Mouse (Mus musculus) ovary, postnatal 36 days (tissue): ENCODE measurements at regions not wholly inside any gene's neighbourhood (a gene's known extent, or its start where the extent isn't known, plus 50 kb on each side); places are given as distances from the start of the nearest gene placed in this dataset.
"Not testable (repeated sequence)": the region's sequence is repeated elsewhere in the genome, so short reads cannot be mapped to it uniquely, and the experiment has no call there.

Experiments used
- DNase-seq: peaks from one replicate; pipeline ENCODE4 v3.0.0; 2022; ENCODE audit warnings: low spot score, mixed read lengths

DNA sequence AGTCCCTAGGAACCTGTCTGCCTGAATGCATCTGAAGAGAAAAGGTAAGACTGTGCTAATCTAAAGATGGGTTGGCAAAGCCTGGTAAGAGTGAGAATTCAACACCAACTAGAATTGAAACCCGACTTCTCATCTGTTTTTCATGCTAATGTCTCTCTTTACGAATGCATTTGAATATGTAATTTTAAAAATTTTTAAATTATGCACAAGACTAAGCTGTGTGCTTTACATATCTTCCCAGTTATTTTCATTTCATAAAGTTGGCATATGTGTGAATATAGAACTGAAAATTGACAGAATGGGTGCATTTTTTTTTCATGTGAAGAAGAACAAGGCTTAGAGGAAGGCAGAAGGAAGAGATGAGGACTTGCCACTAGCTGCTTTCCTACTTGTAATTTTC is 267.2 kb upstream of the Ube2e3 start:
- no peak for DNase-seq

DNA sequence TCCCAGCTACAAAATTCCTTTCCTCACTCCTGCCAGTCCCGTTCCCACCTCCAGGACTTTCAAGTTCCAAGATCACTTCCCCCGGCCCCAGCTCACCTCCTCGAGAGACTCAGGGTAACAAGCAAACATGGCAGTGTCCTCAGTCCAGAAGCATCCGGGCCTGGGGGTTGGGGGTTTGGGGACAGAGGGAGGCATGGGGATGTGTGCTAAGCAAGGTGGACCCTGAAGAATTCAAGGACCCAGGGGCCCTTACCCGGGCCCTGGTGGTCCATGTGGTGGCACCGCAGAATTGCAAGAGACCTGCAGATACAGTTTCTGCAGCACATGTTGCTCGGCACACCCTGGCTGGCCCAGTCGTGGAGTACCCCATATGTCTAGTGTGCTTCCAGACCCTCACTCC is 269.9 kb upstream of the Ube2e3 start:
- no peak for DNase-seq

DNA sequence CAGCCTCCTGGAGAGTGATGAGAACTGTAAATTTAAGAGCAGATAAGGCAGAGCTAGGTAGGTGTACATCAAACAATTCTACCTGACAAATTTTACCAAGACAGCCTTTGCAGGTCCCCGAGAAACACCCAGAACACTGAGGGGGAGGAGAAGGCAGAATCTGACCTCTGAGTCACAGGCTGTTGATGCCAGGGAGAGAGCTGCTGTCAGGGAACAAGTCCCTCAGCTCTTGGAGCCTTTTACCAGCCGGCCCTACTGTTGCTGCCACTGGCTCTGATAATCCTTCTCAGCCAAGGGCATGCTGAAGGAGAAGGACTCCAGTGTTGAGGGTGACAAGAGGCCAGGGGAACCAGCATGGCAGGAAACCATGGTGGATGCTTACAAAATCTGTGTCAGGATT is 271.7 kb upstream of the Ube2e3 start:
- no peak for DNase-seq

DNA sequence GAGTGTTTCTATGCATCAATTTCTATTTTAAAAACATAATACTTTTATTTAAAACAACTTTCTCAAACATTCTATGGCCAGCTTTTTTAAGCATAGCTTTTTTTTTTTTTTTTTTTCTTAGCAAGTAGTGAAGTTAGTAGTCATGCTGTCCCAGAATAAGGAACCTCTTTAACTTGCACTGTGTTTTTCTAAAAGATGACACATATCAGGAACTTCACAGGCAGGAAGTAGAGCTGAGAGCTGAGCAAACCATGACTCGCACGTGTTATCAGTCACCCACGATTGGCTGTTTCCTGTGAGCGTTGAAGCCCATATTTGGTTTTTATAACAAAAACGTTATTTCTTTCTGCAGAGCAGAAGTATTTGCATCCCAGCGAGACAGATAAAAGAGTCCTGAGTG is 287.9 kb upstream of the Ube2e3 start:
- no peak for DNase-seq

DNA sequence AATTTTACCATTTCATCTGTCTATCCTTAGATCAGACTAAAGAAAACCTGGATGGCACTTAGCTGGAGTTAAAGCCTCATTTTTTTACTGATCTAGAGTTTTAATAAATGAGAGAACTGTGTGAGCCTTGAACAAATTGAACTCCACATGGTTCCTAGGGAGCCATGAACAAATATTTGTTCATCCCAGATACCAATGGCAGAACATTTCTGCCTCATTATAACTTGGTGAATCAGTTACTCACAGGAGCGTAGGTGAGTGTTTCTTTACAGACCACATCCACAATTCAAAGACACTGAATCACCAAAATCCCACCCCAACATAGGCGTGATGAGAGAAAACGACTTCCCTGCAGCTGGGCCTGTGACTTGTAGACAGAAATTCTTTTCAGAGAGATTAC is 295.4 kb upstream of the Ube2e3 start:
- no peak for DNase-seq

DNA sequence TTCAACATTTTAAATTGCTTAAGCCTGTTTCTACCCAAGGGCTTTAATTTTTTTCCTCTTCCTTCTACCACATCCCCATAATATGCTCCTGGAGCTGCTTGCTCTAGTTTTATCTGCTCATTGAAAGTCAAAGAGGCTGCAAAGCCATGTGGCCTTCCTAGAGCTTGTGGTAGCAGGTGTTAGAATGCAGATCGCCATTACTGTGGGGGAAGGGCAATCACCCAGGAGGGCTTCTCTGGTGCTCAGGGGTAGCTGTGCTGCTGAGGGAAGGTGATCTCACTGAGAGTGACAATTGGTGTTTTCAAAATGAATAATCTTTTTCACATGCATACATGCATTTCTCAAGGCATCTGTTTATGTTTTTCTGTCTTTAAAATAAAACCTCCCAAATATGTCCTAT is 309.8 kb upstream of the Ube2e3 start:
- DNase-seq = no peak

DNA sequence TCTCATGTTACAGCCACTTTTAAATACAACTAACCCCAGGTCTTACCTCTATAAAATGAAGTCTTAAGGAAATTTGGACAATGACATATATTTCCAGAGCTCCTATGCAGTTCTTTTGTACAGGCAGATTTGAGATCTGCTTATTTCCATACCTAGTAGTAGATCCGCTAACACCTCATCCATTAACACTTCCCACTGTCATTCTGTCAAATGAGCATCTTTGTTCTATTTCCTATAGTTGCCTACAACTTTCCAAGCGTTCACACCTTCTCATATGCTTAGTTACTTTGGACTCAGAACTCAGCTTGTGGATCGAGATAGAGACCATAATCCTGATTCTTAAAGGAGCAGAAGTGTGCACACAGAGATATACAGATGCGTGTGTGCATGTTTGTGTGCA is 316.8 kb upstream of the Ube2e3 start:
- no peak for DNase-seq

DNA sequence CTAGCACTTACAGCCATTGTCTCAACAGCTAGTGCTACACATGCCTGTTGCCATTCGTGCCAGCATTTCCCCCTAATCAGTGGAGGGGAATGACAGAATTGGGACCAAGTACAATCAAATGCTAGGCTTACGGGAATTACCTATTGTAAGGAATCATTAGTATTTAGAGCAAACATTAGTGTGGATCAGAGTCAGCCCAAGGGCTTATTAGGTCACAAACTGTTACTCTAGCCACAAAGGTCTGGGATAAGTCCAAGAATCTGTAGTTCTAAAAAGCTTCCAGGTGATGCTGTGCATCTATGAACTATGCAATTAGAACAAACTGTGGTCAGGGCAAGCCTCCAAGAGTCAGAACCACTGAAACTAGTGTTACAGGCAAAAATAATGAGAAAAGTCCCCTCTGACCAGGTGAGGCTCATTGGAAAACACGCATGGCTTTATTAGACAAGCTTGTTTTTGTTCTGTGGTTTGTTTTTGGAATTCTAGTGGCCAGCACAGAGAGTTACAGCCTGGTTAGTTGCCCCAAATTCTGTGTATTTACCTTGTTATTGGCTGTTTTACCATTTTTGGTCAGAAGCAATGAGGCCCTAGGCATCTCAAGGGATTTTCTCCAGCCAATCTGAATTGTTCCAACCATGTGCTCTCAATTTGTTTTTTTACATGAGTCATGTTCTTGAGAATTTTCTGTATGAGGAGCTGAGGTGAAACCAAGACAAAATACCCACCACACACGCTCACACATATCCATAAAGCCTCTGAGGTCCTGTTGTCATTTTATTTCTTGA is 319.0 kb upstream of the Ube2e3 start:
- DNase-seq = no peak

DNA sequence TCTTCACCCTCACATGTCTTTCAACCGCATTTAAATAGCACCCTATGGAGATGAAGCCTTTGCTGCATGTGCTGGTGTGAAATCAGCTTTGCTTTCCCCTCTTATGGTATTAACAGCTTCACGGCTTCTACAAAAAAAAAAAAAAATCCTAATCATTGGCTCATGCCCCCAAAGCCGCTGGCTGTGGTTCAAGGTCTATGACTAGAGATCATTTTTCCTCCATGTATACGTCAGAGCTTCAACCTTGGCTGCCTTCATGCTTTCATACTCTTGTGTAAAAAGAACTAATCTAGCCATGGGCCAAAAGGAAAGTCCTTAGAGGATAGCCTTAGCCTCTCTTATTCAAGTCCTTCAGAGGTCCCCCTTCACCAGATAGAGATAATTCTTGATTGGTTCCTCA is 320.6 kb upstream of the Ube2e3 start:
- DNase-seq = peak; percentile 9

DNA sequence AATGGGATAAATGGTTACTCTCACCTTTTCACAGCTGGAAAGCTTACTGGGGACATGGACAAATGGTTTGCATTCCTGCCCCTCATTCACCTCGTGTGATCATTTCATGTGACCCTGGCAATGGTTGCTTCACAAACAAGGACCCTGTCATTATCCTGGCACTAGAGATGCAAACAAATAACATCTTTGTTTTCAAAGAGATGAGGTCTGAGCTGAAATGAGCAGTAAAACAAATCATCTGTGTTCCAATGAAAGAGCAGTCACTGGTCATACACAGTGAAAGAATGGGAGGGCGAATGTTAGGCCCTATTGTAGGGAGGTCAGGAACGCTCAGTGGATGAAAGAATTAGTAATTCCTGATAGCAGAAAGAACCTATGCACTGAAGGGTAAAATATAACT is 327.5 kb upstream of the Ube2e3 start:
- DNase-seq = no peak

DNA sequence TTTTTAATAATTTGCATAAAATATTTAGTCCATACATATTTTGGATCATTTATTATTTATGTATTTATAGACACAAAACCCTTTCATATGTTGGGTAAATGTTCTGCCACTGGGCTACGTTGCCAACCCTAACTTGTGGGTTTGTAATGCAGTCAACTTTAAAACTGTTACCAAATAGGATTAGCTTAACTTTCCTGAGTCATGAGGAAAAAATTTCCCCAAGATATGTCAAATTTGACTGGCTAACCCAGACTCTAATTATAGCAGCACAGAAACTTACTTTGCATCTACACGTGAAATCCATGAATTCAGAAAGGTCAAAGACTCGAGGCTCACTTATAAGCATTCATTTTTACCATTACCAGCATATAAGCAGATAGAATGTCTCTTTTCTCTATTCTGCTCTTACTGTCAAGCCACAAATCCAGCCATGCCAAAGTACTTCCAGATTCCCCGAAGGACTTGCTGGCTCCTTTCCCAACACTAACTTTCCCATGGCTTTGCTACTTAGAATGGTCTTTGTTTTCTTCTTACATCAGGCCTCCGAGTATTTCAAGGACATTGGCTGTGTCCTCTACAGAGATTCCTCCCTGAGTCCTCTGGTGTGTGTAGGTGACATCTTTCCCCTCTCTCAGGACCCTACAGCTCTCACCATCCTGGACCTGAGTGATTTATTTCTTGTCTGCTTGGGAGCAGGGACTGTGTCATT is 328.2 kb upstream of the Ube2e3 start:
- no peak for DNase-seq

DNA sequence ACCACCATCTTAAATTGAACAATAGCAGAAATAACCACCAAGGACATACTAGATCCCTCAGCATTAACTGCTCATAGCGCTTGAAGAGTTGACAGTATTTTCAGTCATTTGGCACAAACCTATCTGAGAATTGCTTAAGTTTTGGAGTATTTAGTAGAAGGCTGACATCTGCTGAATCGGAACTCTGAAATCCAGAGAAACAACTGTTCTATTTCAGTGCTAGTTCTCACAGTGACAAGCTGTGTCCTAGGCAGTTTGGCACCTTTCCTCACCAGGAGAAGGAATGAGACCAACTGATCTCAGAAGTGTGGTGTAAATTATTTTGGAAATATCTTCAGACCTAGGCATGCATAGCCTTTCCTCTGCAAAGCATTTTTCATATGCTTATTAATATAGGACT is 330.4 kb upstream of the Ube2e3 start:
- DNase-seq = no peak

DNA sequence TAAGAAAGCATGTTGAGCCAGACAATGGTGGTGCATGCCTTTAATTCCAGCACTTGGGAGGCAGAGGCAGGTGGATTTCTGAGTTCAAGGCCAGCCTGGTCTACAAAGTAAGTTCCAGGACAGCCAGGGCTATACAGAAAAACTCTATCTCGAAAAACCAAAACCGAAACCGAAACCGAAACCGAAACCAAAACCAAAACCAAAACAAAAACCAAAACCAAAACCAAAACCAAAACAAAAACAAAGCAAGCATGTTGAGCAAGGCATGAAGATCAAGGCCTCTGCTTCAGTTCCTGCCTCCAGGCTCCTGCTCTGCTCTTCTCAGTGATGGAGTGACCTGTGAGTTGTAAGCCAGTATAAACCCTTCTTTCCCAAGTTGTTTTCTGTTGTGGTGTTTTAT is 334.0 kb upstream of the Ube2e3 start:
- DNase-seq = not testable (repeated sequence)

DNA sequence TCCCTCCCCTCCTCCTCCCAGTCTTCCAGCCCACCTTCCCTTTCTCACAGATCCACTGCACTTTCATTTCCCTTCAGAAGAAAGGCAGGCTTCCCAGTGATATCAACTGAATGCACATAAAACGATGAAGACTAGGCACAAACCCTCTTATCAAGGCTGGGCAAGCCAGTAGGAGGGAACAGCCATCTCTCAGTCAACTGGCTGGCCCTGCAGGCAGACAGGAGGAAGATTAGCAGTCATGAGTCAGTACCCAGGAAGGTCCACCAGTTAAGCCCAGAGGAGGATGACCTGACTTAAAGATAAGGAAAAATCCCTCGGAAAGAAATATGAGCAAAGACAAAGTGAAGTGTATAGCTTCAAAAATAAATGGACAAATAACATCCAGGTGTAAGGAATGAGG is 337.4 kb upstream of the Ube2e3 start:
- DNase-seq = no peak

DNA sequence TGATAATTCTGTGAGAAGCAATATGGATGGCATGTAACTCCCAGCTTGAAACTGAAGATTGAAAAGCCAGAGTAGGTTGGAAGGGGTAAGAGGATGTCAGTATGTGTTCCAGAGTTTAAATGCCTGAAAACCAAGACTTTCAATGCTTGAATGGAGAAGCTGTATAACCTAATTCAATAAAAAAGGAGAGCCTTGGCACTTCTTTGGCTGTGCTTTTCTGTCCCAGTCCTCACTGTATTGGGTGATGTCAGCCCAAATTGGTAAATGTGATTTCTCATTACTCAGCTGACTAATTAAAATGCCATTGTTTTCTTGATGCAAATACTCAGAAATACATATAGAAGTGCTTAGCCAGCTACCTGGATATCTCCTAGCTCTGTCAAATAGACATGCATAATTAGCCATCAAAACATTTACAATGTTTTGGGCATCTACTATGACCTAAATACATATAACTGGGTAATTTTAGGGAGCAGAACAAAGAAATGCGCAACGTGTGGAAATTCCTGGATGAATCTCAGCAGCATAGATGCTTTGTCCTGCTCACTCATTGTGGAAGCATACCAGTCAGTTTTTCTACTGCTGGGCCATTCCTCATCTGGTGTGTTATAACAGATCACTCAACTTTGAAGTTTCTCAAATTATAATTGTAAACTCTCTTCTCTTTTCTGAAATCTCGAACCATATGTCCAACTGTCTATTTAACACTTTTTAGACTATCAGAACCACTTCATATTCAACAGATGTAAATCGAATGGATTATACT is 347.5 kb upstream of the Ube2e3 start:
- DNase-seq = no peak

DNA sequence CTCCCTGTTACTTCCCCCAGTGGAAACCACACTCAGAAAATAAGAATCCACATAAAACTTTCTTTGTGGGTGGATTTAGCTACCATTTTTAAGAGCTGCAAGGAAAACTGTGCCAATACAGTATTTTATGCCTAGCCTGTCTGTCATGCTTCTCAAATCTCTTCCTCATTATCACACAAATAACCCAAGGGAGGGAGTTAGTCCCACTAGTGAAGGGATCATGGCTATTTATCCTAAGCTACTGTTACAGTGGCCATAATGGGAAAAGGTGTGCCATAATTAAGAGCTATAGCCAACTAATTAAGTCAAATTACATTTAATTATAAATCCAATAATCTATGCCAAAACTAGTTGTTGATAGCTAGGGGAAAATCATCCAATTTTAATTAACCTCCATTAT is 374.8 kb upstream of the Ube2e3 start:
- DNase-seq = no peak

DNA sequence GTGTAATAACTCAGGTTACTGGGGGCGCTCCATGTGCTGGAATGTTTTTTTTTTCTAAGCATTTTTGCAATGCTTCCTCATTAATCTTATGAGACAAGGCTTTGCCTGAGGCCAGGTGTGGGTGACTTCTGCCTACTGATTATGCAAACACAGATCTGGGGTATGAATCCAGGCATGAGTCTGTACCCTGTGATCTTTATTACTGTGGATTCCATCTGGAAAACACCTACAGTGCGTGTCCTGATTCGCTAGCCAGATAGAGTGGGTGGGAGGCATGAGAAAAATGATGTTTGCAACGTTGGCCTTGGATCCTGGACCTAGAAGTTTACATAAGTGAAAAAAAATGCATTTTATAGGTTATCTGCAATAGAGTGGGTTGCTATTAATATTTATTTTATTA is 387.9 kb upstream of the Ube2e3 start:
- DNase-seq = no peak

DNA sequence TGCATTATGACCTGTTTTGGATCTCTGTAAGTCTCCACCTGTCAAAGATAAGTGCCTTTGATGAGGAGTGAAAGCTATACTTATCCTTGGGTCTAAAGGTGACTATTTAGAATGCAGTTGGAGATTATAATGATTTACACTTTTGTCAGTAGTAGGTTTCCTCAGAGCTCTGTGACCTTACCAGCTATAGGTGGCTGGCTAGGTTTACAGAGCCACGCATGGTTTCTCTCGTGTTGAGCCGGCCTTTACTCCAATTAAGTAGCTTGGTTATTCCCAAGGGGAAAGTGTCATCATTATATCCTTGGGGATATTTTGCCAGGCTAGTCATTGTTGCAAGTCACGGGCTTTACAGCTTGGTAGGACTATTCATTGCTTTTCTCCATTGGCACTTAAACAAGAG is 408.5 kb upstream of the Ube2e3 start:
- no peak for DNase-seq

DNA sequence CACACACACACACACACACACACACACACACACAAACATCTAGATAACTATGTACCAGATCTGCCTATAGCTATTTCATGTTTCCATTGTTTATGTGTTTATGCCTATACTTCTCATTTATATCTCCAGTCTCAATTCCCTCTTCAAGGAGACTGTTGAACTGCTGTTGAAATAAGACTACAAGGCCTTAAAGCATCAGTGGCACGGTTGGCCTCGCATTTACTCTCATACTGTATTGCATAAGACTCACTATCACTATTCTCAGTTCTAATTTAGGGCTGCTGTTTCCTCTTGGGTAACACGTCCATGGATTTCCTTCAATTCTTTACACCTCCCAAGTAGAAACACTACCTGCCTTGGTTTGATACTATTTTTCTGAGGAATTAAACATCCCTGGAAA is 414.5 kb upstream of the Ube2e3 start:
- DNase-seq = no peak

DNA sequence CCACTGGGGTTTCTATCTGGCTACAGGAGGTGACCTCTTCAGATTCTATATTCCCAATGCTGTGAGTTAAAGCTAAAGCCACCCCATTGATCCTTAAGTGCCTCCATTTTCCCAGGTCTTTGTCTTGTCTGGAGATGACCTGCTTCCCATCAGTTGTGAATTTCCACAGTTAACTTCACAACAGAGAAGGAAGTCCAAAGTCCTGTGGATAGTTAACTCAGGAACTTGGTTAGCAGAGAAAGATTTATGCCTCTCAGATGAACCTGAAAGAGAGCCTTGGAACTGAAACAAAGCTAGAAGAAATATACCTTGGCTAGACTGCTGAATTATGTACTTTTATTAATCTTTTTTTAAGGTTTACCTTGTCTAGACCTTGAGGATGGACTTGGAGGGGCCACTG is 431.1 kb upstream of the Ube2e3 start:
- DNase-seq = no peak

DNA sequence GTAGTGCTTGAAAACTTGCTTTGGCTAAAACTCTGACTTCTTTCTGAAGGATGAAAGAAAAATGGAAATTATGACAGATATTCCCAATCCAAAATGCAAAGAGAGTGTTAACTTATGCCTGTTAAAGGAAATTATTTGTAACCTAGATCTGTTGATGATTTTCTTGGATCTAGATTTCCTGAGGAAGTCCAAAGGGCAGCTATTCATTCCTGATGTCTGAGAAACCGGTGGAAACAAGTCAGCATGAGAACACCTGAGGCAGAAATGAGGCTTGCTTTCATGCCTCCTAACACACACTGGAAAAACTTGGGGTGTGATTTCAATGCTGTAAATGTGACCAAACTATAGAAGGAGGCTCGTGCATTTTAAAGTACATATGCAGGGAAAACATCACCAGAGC is 432.9 kb upstream of the Ube2e3 start:
- DNase-seq = no peak

DNA sequence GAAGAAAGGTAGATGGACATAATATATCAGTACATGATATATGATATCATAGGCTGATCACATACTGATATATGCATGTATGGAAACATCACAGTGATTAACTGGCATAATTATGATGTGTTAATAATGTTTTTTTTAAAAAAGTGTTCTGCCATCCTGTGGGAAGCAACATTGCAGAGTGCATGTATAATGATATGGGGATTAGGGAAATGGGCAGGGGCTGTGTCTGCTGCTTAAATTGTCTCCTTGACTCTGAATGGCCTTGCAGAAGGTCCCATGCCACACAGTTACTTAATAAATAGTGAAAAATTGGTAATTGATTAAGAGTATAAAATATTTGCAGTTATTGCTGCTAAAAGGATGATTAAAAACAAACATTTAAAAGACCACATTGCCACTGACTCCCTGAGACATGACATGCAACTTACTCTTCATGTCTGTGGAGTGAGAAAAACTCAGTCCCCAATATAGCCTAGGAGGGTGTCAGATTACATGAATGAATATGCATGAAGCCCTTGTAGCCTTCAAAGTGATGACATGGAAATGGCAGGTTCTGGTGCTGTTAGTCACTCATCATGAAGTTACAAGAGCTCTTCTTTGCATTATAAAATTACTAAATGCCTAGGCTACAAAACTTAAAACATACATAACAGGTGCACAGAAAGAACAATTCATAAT is 440.1 kb upstream of the Ube2e3 start:
- DNase-seq = no peak
